Mouse (Mus musculus) lung, postnatal 0 days (tissue): ENCODE measurements at regions not wholly inside any gene's neighbourhood (a gene's known extent, or its start where the extent isn't known, plus 50 kb on each side); places are given as distances from the start of the nearest gene placed in this dataset.

Experiments used
- ATAC-seq: fragments of 200-750 bp; cut with Nextera tagmentation; 2 replicates; pipeline ENCODE4 v1.8.0; 2017; ENCODE audit warnings: moderate library complexity
- DNase-seq: peaks from one replicate; pipeline ENCODE4 v3.0.0-alpha.2; 2016; ENCODE audit warnings: low spot score
- H3K27ac ChIP-seq: fragments of 300-500 bp; sonication (generic); 2 replicates; pipeline ENCODE4 v1.5.1; 2014; ENCODE audit warnings: antibody characterized with exemption, mild to moderate bottlenecking, low read length, mixed read lengths
- H3K27me3 ChIP-seq: fragments of 300-500 bp; sonication (generic); replicated peaks from 2 replicates; pipeline ENCODE4 v1.6.1; 2014; ENCODE audit warnings: low read length, mixed read lengths; ENCODE audit not compliant: insufficient read depth
- H3K36me3 ChIP-seq: fragments of 300-500 bp; sonication (generic); 2 replicates; pipeline ENCODE4 v1.6.1; 2014; ENCODE audit warnings: low read length, mixed read lengths; ENCODE audit not compliant: insufficient read depth
- H3K4me1 ChIP-seq: fragments of 300-500 bp; sonication (generic); 2 replicates; pipeline ENCODE4 v1.6.1; 2014; ENCODE audit warnings: antibody characterized with exemption, low read depth, low read length, mixed read lengths; ENCODE audit not compliant: insufficient read depth
- H3K4me2 ChIP-seq: fragments of 300-500 bp; sonication (generic); replicated peaks from 2 replicates; pipeline ENCODE4 v1.6.1; 2014; ENCODE audit warnings: low read depth, mild to moderate bottlenecking, low read length, moderate library complexity, mixed read lengths
- H3K4me3 ChIP-seq: fragments of 300-500 bp; sonication (generic); 2 replicates; pipeline ENCODE4 v1.5.1; 2014; ENCODE audit warnings: low read depth, low read length
- H3K9ac ChIP-seq: fragments of 300-500 bp; sonication (generic); replicated peaks from 2 replicates; pipeline ENCODE4 v1.6.1; 2014; ENCODE audit warnings: low read depth, mild to moderate bottlenecking
- H3K9me3 ChIP-seq: fragments of 300-500 bp; sonication (generic); 2 replicates; pipeline ENCODE4 v1.6.1; 2016; ENCODE audit warnings: low read length, mixed read lengths
- CTCF ChIP-seq: IDR thresholded peaks from 2 replicates; pipeline ENCODE4 v1.5.1; 2016; ENCODE audit warnings: antibody characterized with exemption, mild to moderate bottlenecking
- EP300 ChIP-seq: IDR thresholded peaks from 2 replicates; pipeline ENCODE4 v1.6.1; 2016; ENCODE audit warnings: antibody characterized with exemption, mild to moderate bottlenecking, control low read depth
- WGBS: fragments of 180-500 bp; shearing (Covaris S2); extraction: QIAGEN DNeasy Blood & Tissue Kit; methylation state at CpG from one replicate; pipeline ENCODE4 v1.1.7; 2014; 5-methylcytosine and 5-hydroxymethylcytosine counted together

GRCm38 (mm10) chr3:52712151-52712550 is 304.9 kb downstream of the Cog6 start:
- no peak for DNase-seq
- 88% methylated on average over 5 of the region's 5 CpGs for WGBS
- ATAC-seq = no peak
- H3K9me3 ChIP-seq = no peaks in the 10 kb centered on the region
- no peaks in the 10 kb centered on the region for H3K27me3 ChIP-seq
- no peak overlapping the region for H3K27ac ChIP-seq
- no peak overlapping the region for H3K4me3 ChIP-seq
- TF ChIP-seq EP300 = no peak
- no peak for TF ChIP-seq CTCF
- no peak overlapping the region for H3K4me2 ChIP-seq
- no peaks in the 10 kb centered on the region for H3K36me3 ChIP-seq
- H3K9ac ChIP-seq = no peak overlapping the region
- no peaks in the 10 kb centered on the region for H3K4me1 ChIP-seq

GRCm38 (mm10) chr3:52711133-52711532 is 305.9 kb downstream of the Cog6 start:
- Histone ChIP-seq H3K4me1 (no peaks in the 10 kb centered on the region), H3K27me3 (no peaks in the 10 kb centered on the region), H3K4me3 (no peak overlapping the region), H3K9ac (no peak overlapping the region), H3K4me2 (no peak overlapping the region), H3K36me3 (no peaks in the 10 kb centered on the region), H3K27ac (no peak overlapping the region), H3K9me3 (no peaks in the 10 kb centered on the region)
- ATAC-seq (no peak), DNase-seq (no peak)
- 42% methylated on average over 9 of the region's 9 CpGs for WGBS
- TF ChIP-seq CTCF = no peak
- no peak for TF ChIP-seq EP300

- Histone ChIP-seq H3K4me1 (no peaks in the 10 kb centered on the region), H3K36me3 (no peaks in the 10 kb centered on the region), H3K9ac (no peak overlapping the region), H3K4me2 (no peak overlapping the region), H3K27me3 (no peaks in the 10 kb centered on the region), H3K9me3 (no peaks in the 10 kb centered on the region), H3K4me3 (no peak overlapping the region), H3K27ac (no peak overlapping the region)
- TF ChIP-seq CTCF = no peak
- TF ChIP-seq EP300 = no peak
- 68% methylated on average over 3 of the region's 3 CpGs for WGBS
- ATAC-seq (no peak), DNase-seq (no peak)
Measured at GRCm38 (mm10) chr3:52708746-52709145, 308.3 kb downstream of the Cog6 start.

- DNase-seq = peak; percentile 46
Measured at GRCm38 (mm10) chr3:52708301-52708700, 308.7 kb downstream of the Cog6 start.

GRCm38 (mm10) chr3:52706626-52707025 is 310.4 kb downstream of the Cog6 start:
- ATAC-seq (no peak), DNase-seq (no peak)
- H3K4me1 ChIP-seq = no peaks in the 10 kb centered on the region
- H3K36me3 ChIP-seq = no peaks in the 10 kb centered on the region
- H3K9ac ChIP-seq = no peak overlapping the region
- no peaks in the 10 kb centered on the region for H3K9me3 ChIP-seq
- no peak overlapping the region for H3K27ac ChIP-seq
- TF ChIP-seq EP300 = no peak
- TF ChIP-seq CTCF = no peak
- WGBS = 87% methylated on average over 2 of the region's 2 CpGs
- no peak overlapping the region for H3K4me2 ChIP-seq
- H3K27me3 ChIP-seq = no peaks in the 10 kb centered on the region
- H3K4me3 ChIP-seq = no peak overlapping the region

More at GRCm38 (mm10) chr3:52708301-52708700, 308.7 kb downstream of the Cog6 start:
- no peak for ATAC-seq
- H3K9me3 ChIP-seq = no peaks in the 10 kb centered on the region
- no peaks in the 10 kb centered on the region for H3K27me3 ChIP-seq
- H3K4me1 ChIP-seq = no peaks in the 10 kb centered on the region
- no peak overlapping the region for H3K9ac ChIP-seq
- no peak for TF ChIP-seq CTCF
- TF ChIP-seq EP300 = peak; percentile 49
- no peak overlapping the region for H3K4me2 ChIP-seq
- no peak overlapping the region for H3K4me3 ChIP-seq
- H3K36me3 ChIP-seq = no peaks in the 10 kb centered on the region
- 8% methylated on average over 1 of the region's 1 CpGs for WGBS
- H3K27ac ChIP-seq = no peak overlapping the region

GRCm38 (mm10) chr3:52703751-52704150 is 313.3 kb downstream of the Cog6 start:
- TF ChIP-seq EP300 = no peak
- TF ChIP-seq CTCF = no peak
- Histone ChIP-seq H3K9me3 (no peaks in the 10 kb centered on the region), H3K4me2 (no peak overlapping the region), H3K36me3 (no peaks in the 10 kb centered on the region), H3K9ac (no peak overlapping the region), H3K4me1 (no peaks in the 10 kb centered on the region), H3K27me3 (no peaks in the 10 kb centered on the region), H3K27ac (no peak overlapping the region), H3K4me3 (no peak overlapping the region)
- no peak for ATAC-seq
- no peak for DNase-seq
- 92% methylated on average over 6 of the region's 6 CpGs for WGBS

GRCm38 (mm10) chr3:52702962-52703361 is 314.1 kb downstream of the Cog6 start:
- no peaks in the 10 kb centered on the region for H3K27me3 ChIP-seq

More at GRCm38 (mm10) chr3:52702962-52703361, 314.1 kb downstream of the Cog6 start:
- Histone ChIP-seq H3K9me3 (no peaks in the 10 kb centered on the region), H3K4me2 (no peak overlapping the region), H3K9ac (no peak overlapping the region), H3K27ac (no peak overlapping the region), H3K4me1 (no peaks in the 10 kb centered on the region), H3K4me3 (no peak overlapping the region), H3K36me3 (no peaks in the 10 kb centered on the region)
- no peak for TF ChIP-seq EP300
- TF ChIP-seq CTCF = no peak
- ATAC-seq (no peak), DNase-seq (no peak)
- 71% methylated on average over 4 of the region's 4 CpGs for WGBS
